Mouse (Mus musculus) brain, embryonic 14.5 days (tissue): Measurements from ENCODE around the gene Casc3.

Experiments used
- CTCF ChIP-seq: fragments of 200-500 bp; IDR thresholded peaks from 2 replicates; pipeline ENCODE4 v1.5.1; 2012; ENCODE audit warnings: inconsistent platforms, mild to moderate bottlenecking, moderate library complexity, borderline replicate concordance; ENCODE audit not compliant: insufficient read depth, insufficient read length; ENCODE audit errors: extremely low read depth
- POLR2A ChIP-seq: fragments of 200-500 bp; IDR thresholded peaks from 2 replicates; pipeline ENCODE4 v1.6.1; 2012; ENCODE audit warnings: mild to moderate bottlenecking, inconsistent platforms, borderline replicate concordance; ENCODE audit not compliant: poor library complexity, insufficient read depth, insufficient read length, severe bottlenecking; ENCODE audit errors: extremely low read depth

DNA sequence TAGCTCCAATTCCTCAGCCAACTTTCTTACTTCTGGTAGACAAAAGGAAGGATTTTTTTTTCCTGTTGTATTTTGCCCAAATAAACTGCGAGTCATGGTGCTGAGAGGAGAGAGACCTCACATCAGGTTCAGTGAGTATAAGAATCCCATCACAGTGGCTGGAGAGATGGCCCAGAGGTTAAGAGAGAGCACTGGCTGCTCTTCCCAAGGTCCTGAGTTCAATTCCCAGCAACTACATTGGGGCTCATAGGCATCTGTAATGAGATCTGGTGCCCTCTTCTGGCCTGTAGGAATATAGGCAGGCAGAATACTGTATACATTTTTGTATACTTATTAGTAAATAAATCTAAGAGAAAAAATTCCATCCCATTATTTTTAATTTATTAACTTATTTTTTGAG is 17.0 kb upstream of the Casc3 start:
- TF ChIP-seq CTCF: peak; percentile 27; the same call in 1 of the 2 replicates
- TF ChIP-seq POLR2A: no peak
